Mouse (Mus musculus) cortical plate, adult 2 months (tissue): Measurements from ENCODE around the gene Iqsec1. TPM values are rescaled to one million over a fixed set of nuclear protein-coding genes. Genes with fewer than 3 reads are reported as not detected.

Source experiments
- H3K27ac ChIP-seq: fragments of 200-500 bp; 2 replicates; pipeline ENCODE4 v1.5.1; 2012; ENCODE audit warnings: low read length, control low read depth, inconsistent platforms; ENCODE audit not compliant: insufficient read depth
- H3K4me1 ChIP-seq: fragments of 200-500 bp; 2 replicates; pipeline ENCODE4 v1.6.1; 2011; ENCODE audit warnings: low read length; ENCODE audit not compliant: control insufficient read depth, insufficient read depth
- H3K4me3 ChIP-seq: fragments of 200-500 bp; 2 replicates; pipeline ENCODE4 v1.5.1; 2011; ENCODE audit warnings: mild to moderate bottlenecking, low read length, control low read depth; ENCODE audit not compliant: insufficient read depth
- CTCF ChIP-seq: fragments of 200-500 bp; IDR thresholded peaks from 2 replicates; pipeline ENCODE4 v1.5.1; 2011; ENCODE audit warnings: mild to moderate bottlenecking, control low read depth, low read length; ENCODE audit not compliant: insufficient read depth; ENCODE audit errors: extremely low read depth
- POLR2A ChIP-seq: fragments of 200-500 bp; IDR thresholded peaks from 2 replicates; pipeline ENCODE4 v1.6.1; 2011; ENCODE audit warnings: mild to moderate bottlenecking, low read length, control low read depth; ENCODE audit not compliant: insufficient read depth; ENCODE audit errors: extremely low read depth
- polyA plus RNA-seq: library from polyadenylated mRNA; depleted of rRNA; stranded (reverse); fragments of >200 nt; gene quantifications from 2 replicates; pipeline ENCODE4 v1.2.3, GENCODE M21; 2012; rRNA removed

Iqsec1 gene
- polyA plus RNA-seq, 1 experiment: 186 TPM

GRCm38 (mm10) chr6:90618821-90619636 is 369.5 kb downstream of the Iqsec1 start:
- Histone ChIP-seq H3K4me1 (no peaks in the 10 kb centered on the region), H3K27ac (no peak overlapping the region), H3K4me3 (no peak overlapping the region)
- TF ChIP-seq POLR2A: no peak
- no peak for TF ChIP-seq CTCF

GRCm38 (mm10) chr6:90618274-90618673 is 370.2 kb downstream of the Iqsec1 start:
- H3K4me1 ChIP-seq: no peaks in the 10 kb centered on the region
- H3K4me3 ChIP-seq: no peak overlapping the region
- no peak for TF ChIP-seq POLR2A
- TF ChIP-seq CTCF: no peak
- H3K27ac ChIP-seq: no peak overlapping the region

- Histone ChIP-seq H3K4me1 (no peaks in the 10 kb centered on the region), H3K4me3 (no peak overlapping the region), H3K27ac (no peak overlapping the region)
- no peak for TF ChIP-seq CTCF
- TF ChIP-seq POLR2A: no peak
These were observed 372.0 kb downstream of the Iqsec1 start for GRCm38 (mm10) chr6:90616481-90616880.

- H3K4me1 ChIP-seq: no peaks in the 10 kb centered on the region
These were observed 372.5 kb downstream of the Iqsec1 start for GRCm38 (mm10) chr6:90615991-90616390.

GRCm38 (mm10) chr6:90615362-90615761 is 373.1 kb downstream of the Iqsec1 start:
- TF ChIP-seq POLR2A: no peak
- no peak for TF ChIP-seq CTCF
- H3K4me1 ChIP-seq: no peaks in the 10 kb centered on the region
- H3K4me3 ChIP-seq: no peak overlapping the region
- no peak overlapping the region for H3K27ac ChIP-seq

More at GRCm38 (mm10) chr6:90615991-90616390, 372.5 kb downstream of the Iqsec1 start:
- no peak overlapping the region for H3K4me3 ChIP-seq
- no peak overlapping the region for H3K27ac ChIP-seq
- no peak for TF ChIP-seq CTCF
- no peak for TF ChIP-seq POLR2A

GRCm38 (mm10) chr6:90613277-90613676 is 375.2 kb downstream of the Iqsec1 start:
- Histone ChIP-seq H3K4me1 (no peaks in the 10 kb centered on the region), H3K4me3 (no peak overlapping the region), H3K27ac (no peak overlapping the region)
- TF ChIP-seq POLR2A (no peak), CTCF (no peak)

GRCm38 (mm10) chr6:90610248-90610647 is 378.2 kb downstream of the Iqsec1 start:
- H3K4me3 ChIP-seq: no peak overlapping the region

GRCm38 (mm10) chr6:90608186-90608585 is 380.3 kb downstream of the Iqsec1 start:
- no peak overlapping the region for H3K4me3 ChIP-seq

More at GRCm38 (mm10) chr6:90610248-90610647, 378.2 kb downstream of the Iqsec1 start:
- no peak for TF ChIP-seq CTCF
- no peak for TF ChIP-seq POLR2A
- Histone ChIP-seq H3K27ac (no peak overlapping the region), H3K4me1 (no peaks in the 10 kb centered on the region)

GRCm38 (mm10) chr6:90607196-90607595 is 381.3 kb downstream of the Iqsec1 start:
- TF ChIP-seq CTCF (peak; percentile 78), POLR2A (no peak)
- Histone ChIP-seq H3K4me3 (no peak overlapping the region), H3K27ac (no peak overlapping the region), H3K4me1 (no peaks in the 10 kb centered on the region)

More at GRCm38 (mm10) chr6:90608186-90608585, 380.3 kb downstream of the Iqsec1 start:
- TF ChIP-seq CTCF (0 out of 2 replicates have a peak, but pooled peaks have one; percentile 13), POLR2A (no peak)
- Histone ChIP-seq H3K27ac (no peak overlapping the region), H3K4me1 (no peaks in the 10 kb centered on the region)

- no peak overlapping the region for H3K27ac ChIP-seq
- TF ChIP-seq CTCF (peak; percentile 84), POLR2A (no peak)
- H3K4me3 ChIP-seq: no peak overlapping the region
- no peaks in the 10 kb centered on the region for H3K4me1 ChIP-seq
These were observed 381.9 kb downstream of the Iqsec1 start for GRCm38 (mm10) chr6:90606538-90606937.

Other genes starting within 250 kb of the Iqsec1 start
- 17.2 and 19.6 TPM in 2 replicates for gene Nup210, start 128.1 kb upstream of the Iqsec1 start, polyA plus RNA-seq
- gene Hdac11, start 168.0 kb upstream of the Iqsec1 start, polyA plus RNA-seq: 179 and 185 TPM in 2 replicates
- 12.8 and 15.0 TPM in 2 replicates for gene Fbln2, start 223.8 kb upstream of the Iqsec1 start, polyA plus RNA-seq